Mouse (Mus musculus): ENCODE results near the gene Myt1l.

GRCm38 (mm10) chr12:29831356-29831755 lies 303.2 kb downstream of the Myt1l start:
- TF ChIP-seq CTCF (IDR thresholded peaks at IDR 0.05; ENCODE audit: borderline replicate concordance, control insufficient read depth, extremely low read depth, insufficient read depth, low read length, poor library complexity) (no peak), POLR2A (IDR thresholded peaks at IDR 0.05; ENCODE audit: control insufficient read depth, extremely low read depth, insufficient read depth, low read length, poor library complexity) (no peak)

Measured in thymus, adult 2 months (tissue).